Mouse (Mus musculus): ENCODE data around the gene Nwd2.

GRCm38 (mm10) chr5:63837115-63837514, 188.2 kb downstream of the Nwd2 start:
- TF ChIP-seq CTCF (conservative IDR thresholded peaks at IDR 0.05; ENCODE audit: insufficient read depth, insufficient read length, low read depth, low read length) (no peak), POLR2A (IDR thresholded peaks at IDR 0.05; ENCODE audit: low read depth, low read length) (no peak)
